Mouse (Mus musculus) liver, adult 2 months (tissue): ENCODE measurements around the gene Fbxo8. TPM values are rescaled to one million over a fixed set of nuclear protein-coding genes. Genes with fewer than 3 reads are reported as not detected.

Experiments used
- DNase-seq: peaks from one replicate; pipeline ENCODE4 v3.0.0-alpha.2; 2011; ENCODE audit warnings: low read depth, low spot score; ENCODE audit errors: extremely low read depth
- H3K27ac ChIP-seq: fragments of 200-500 bp; replicated peaks from 2 replicates; pipeline ENCODE4 v1.5.1; 2012; ENCODE audit warnings: low read depth, mild to moderate bottlenecking, control low read depth, inconsistent platforms, low read length; ENCODE audit not compliant: insufficient read depth
- H3K27me3 ChIP-seq: fragments of 200-500 bp; 2 replicates; pipeline ENCODE4 v1.6.1; 2012; ENCODE audit warnings: mild to moderate bottlenecking, moderate library complexity, low read length, inconsistent platforms; ENCODE audit not compliant: control insufficient read depth, insufficient read depth
- H3K36me3 ChIP-seq: fragments of 200-500 bp; 2 replicates; pipeline ENCODE4 v1.6.1; 2012; ENCODE audit warnings: low read length, inconsistent platforms; ENCODE audit not compliant: control insufficient read depth, insufficient read depth
- H3K4me1 ChIP-seq: fragments of 200-500 bp; 2 replicates; pipeline ENCODE4 v1.6.1; 2011; ENCODE audit warnings: low read length; ENCODE audit not compliant: control insufficient read depth, insufficient read depth
- H3K4me3 ChIP-seq: fragments of 200-500 bp; 2 replicates; pipeline ENCODE4 v1.5.1; 2011; ENCODE audit warnings: low read depth, mild to moderate bottlenecking, control low read depth, low read length, moderate library complexity; ENCODE audit not compliant: insufficient read depth
- H3K79me2 ChIP-seq: fragments of 200-500 bp; 2 replicates; pipeline ENCODE4 v1.6.1; 2012; ENCODE audit warnings: inconsistent platforms, mild to moderate bottlenecking, low read length, moderate library complexity; ENCODE audit not compliant: control insufficient read depth, insufficient read depth
- H3K9ac ChIP-seq: fragments of 200-500 bp; 2 replicates; pipeline ENCODE4 v1.6.1; 2012; ENCODE audit warnings: low read depth, mild to moderate bottlenecking, control low read depth, inconsistent platforms, low read length
- CTCF ChIP-seq: fragments of 200-500 bp; IDR thresholded peaks from 2 replicates; pipeline ENCODE4 v1.5.1; 2011; ENCODE audit warnings: low read depth, low read length, control low read depth
- POLR2A ChIP-seq: fragments of 200-500 bp; IDR thresholded peaks from 2 replicates; pipeline ENCODE4 v1.6.1; 2011; ENCODE audit warnings: low read length, control low read depth; ENCODE audit not compliant: insufficient read depth; ENCODE audit errors: extremely low read depth
- WGBS: fragments of 180-500 bp; shearing (Covaris S2); methylation state at CpG from one replicate; pipeline ENCODE4 v1.1.7; 2018; 5-methylcytosine and 5-hydroxymethylcytosine counted together
- polyA plus RNA-seq: library from polyadenylated mRNA; depleted of rRNA; stranded (reverse); fragments of >200 nt; gene quantifications from 2 replicates; pipeline ENCODE4 v1.2.3, GENCODE M21; 2012
- total RNA-seq: library from RNA; depleted of rRNA; stranded (reverse); fragments of >200 nt; gene quantifications from 2 replicates; pipeline ENCODE4 v1.2.3, GENCODE M21; 2014

The Fbxo8 gene
- total and polyA plus RNA-seq, 2 experiments, result 45.4 to 50.3 TPM

- no peaks in the 10 kb centered on the region for H3K27me3 ChIP-seq
- peaks cover 2% of the 10 kb centered on the region; the same call in 1 of the 2 replicates for H3K4me1 ChIP-seq
- DNase-seq, result peak; percentile 59
- H3K79me2 ChIP-seq, result no peaks in the 10 kb centered on the region; the same call in 1 of the 2 replicates
- no peak overlapping the region for H3K4me3 ChIP-seq
- no peak for TF ChIP-seq POLR2A
- no peak for TF ChIP-seq CTCF
- no peak overlapping the region for H3K9ac ChIP-seq
- no peak overlapping the region for H3K27ac ChIP-seq
- peaks cover 12% of the 10 kb centered on the region for H3K36me3 ChIP-seq
These were observed 32.0 kb downstream of the Fbxo8 start for GRCm38 (mm10) chr8:56582841-56583240.

- WGBS, result 15% methylated on average over 2 of the region's 2 CpGs
- H3K27ac ChIP-seq, result no peak overlapping the region
These were observed 38.1 kb downstream of the Fbxo8 start for GRCm38 (mm10) chr8:56589004-56589403.

GRCm38 (mm10) chr8:56591084-56591483, 40.2 kb downstream of the Fbxo8 start:
- H3K36me3 ChIP-seq, result peaks cover 8% of the 10 kb centered on the region
- no peaks in the 10 kb centered on the region for H3K27me3 ChIP-seq
- H3K4me1 ChIP-seq, result peaks cover 13% of the 10 kb centered on the region; the same call in 1 of the 2 replicates
- 0 out of 2 replicates have a peak overlapping the region, but pooled peaks have one; percentile 13 for H3K27ac ChIP-seq
- no peak overlapping the region for H3K4me3 ChIP-seq
- 16% methylated on average over 1 of the region's 1 CpGs for WGBS
- no peak for TF ChIP-seq CTCF
- H3K79me2 ChIP-seq, result no peaks in the 10 kb centered on the region
- DNase-seq, result peak; percentile 95
- H3K9ac ChIP-seq, result no peak overlapping the region

More at GRCm38 (mm10) chr8:56589004-56589403, 38.1 kb downstream of the Fbxo8 start:
- Histone ChIP-seq H3K4me1 (peaks cover 15% of the 10 kb centered on the region; the same call in 1 of the 2 replicates), H3K4me3 (no peak overlapping the region), H3K27me3 (no peaks in the 10 kb centered on the region), H3K36me3 (peaks cover 8% of the 10 kb centered on the region), H3K9ac (no peak overlapping the region), H3K79me2 (no peaks in the 10 kb centered on the region)
- peak; percentile 88 for DNase-seq
- TF ChIP-seq CTCF (no peak), POLR2A (no peak)

- Histone ChIP-seq H3K79me2 (no peaks in the 10 kb centered on the region), H3K9ac (no peak overlapping the region), H3K27me3 (no peaks in the 10 kb centered on the region), H3K36me3 (peaks cover 8% of the 10 kb centered on the region), H3K4me1 (peaks cover 13% of the 10 kb centered on the region; the same call in 1 of the 2 replicates), H3K27ac (peak overlapping the region; percentile 13; the same call in 1 of the 2 replicates), H3K4me3 (no peak overlapping the region)
- TF ChIP-seq POLR2A (no peak), CTCF (no peak)
- WGBS, result 78% methylated on average over 5 of the region's 5 CpGs
- DNase-seq, result no peak
These were observed 40.6 kb downstream of the Fbxo8 start for GRCm38 (mm10) chr8:56591502-56591901.

GRCm38 (mm10) chr8:56606481-56606880, 55.6 kb downstream of the Fbxo8 start:
- H3K79me2 ChIP-seq, result no peaks in the 10 kb centered on the region
- no peak for DNase-seq
- H3K27ac ChIP-seq, result no peak overlapping the region
- H3K4me1 ChIP-seq, result no peaks in the 10 kb centered on the region
- H3K36me3 ChIP-seq, result no peaks in the 10 kb centered on the region
- WGBS, result 75% methylated on average over 3 of the region's 3 CpGs
- TF ChIP-seq POLR2A, result no peak
- TF ChIP-seq CTCF, result no peak
- no peak overlapping the region for H3K4me3 ChIP-seq
- H3K9ac ChIP-seq, result no peak overlapping the region
- H3K27me3 ChIP-seq, result no peaks in the 10 kb centered on the region

DNA sequence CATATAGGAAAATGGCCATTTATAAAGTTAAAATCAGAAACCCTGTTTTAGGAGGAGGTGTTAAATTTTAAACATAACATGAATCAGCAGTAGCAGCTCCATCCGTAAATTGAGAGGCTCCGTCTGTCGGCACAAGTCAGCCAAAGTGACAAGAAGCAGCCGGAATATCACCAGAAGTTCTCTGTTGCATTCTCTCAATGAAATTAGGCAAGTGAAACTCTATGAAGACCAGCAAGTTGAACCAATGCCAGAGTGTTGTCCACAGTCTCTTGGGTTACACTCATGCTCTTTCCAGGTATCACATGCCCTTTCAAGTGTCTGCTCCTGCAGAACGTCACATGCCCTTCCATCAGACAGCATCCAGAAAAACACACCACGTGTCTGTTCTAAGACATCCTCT, 60.8 kb downstream of the Fbxo8 start:
- no peak for DNase-seq
- no peak for TF ChIP-seq CTCF
- TF ChIP-seq POLR2A, result no peak
- WGBS, result 89% methylated on average over 6 of the region's 6 CpGs
- Histone ChIP-seq H3K27ac (no peak overlapping the region), H3K4me1 (peaks cover 4% of the 10 kb centered on the region; the same call in 1 of the 2 replicates), H3K79me2 (no peaks in the 10 kb centered on the region), H3K36me3 (no peaks in the 10 kb centered on the region), H3K9ac (no peak overlapping the region), H3K4me3 (no peak overlapping the region), H3K27me3 (no peaks in the 10 kb centered on the region)
